Mouse (Mus musculus) retina, embryonic 14.5 days (tissue): Measurements from ENCODE around the gene Iapp.
"Not testable (repeated sequence)": the region's sequence is repeated elsewhere in the genome, so short reads cannot be mapped to it uniquely, and the experiment has no call there.

ENCODE experiments used
- DNase-seq: peaks from one replicate; pipeline ENCODE4 v3.0.0-alpha.2; 2015; ENCODE audit warnings: low spot score

The Iapp gene

GRCm38 (mm10) chr6:142298098-142298497 lies at the start of gene Iapp:
TSS of gene Iapp (plus strand) at chr6:142298423.
- peak; percentile 16 for DNase-seq

GRCm38 (mm10) chr6:142250738-142251307 lies 47.4 kb upstream of the Iapp start:
- not testable (repeated sequence) for DNase-seq

- DNase-seq = no peak
These were observed 22.3 kb upstream of the Iapp start for GRCm38 (mm10) chr6:142275721-142276442.

GRCm38 (mm10) chr6:142289413-142290118 lies 8.7 kb upstream of the Iapp start:
- peak; percentile 69 for DNase-seq

- no peak for DNase-seq
These were observed 6.9 kb downstream of the Iapp start for GRCm38 (mm10) chr6:142305076-142305475.

GRCm38 (mm10) chr6:142314285-142314684 lies 16.1 kb downstream of the Iapp start:
- DNase-seq = no peak

- DNase-seq = no peak
These were observed 18.9 kb downstream of the Iapp start for GRCm38 (mm10) chr6:142317106-142317505.

- no peak for DNase-seq
These were observed 24.7 kb downstream of the Iapp start, which contains the start of gene Slco1a5 for GRCm38 (mm10) chr6:142322881-142323280. TSS of gene Slco1a5 (minus strand) at chr6:142322981.

GRCm38 (mm10) chr6:142326598-142326997 lies 28.4 kb downstream of the Iapp start:
- DNase-seq = no peak

GRCm38 (mm10) chr6:142329201-142329600 lies 31.0 kb downstream of the Iapp start:
- no peak for DNase-seq

GRCm38 (mm10) chr6:142338961-142339360 lies 40.7 kb downstream of the Iapp start:
- no peak for DNase-seq

GRCm38 (mm10) chr6:142339576-142339975 lies 41.4 kb downstream of the Iapp start:
- DNase-seq = no peak

- DNase-seq = peak; percentile 70
These were observed 45.3 kb downstream of the Iapp start for GRCm38 (mm10) chr6:142343561-142343960.

GRCm38 (mm10) chr6:142345440-142346038 lies 47.3 kb downstream of the Iapp start, which contains the start of gene Pyroxd1:
TSS of gene Pyroxd1 (plus strand) at chr6:142345654.
- peak; percentile 93 for DNase-seq

GRCm38 (mm10) chr6:142346181-142347110 lies 48.2 kb downstream of the Iapp start:
- DNase-seq = no peak

GRCm38 (mm10) chr6:142347431-142348385 lies 49.5 kb downstream of the Iapp start:
- DNase-seq = no peak

GRCm38 (mm10) chr6:142352099-142352498 lies 53.9 kb downstream of the Iapp start:
- not testable (repeated sequence) for DNase-seq
